Mouse (Mus musculus): ENCODE measurements around the gene Jmjd7. TPM values are rescaled to one million over a fixed set of nuclear protein-coding genes. Genes with fewer than 3 reads are reported as not detected.

The Jmjd7 gene
- polyA plus RNA-seq, 1 experiment from 2014 or later, result 23.3 TPM

- H3K9ac ChIP-seq, result no peak overlapping the region
- H3K27me3 ChIP-seq (ENCODE audit: control insufficient read depth, insufficient read depth, low read length), result no peaks in the 10 kb centered on the region
- ATAC-seq (ENCODE audit: low FRiP score) (no peak), DNase-seq (ENCODE audit: low spot score) (no peak)
- no peaks in the 10 kb centered on the region for H3K9me3 ChIP-seq (ENCODE audit: control insufficient read depth, low read length)
- whole genome bisulfite sequencing, result 63% methylated on average over 10 of the region's 10 CpGs
- no peaks in the 10 kb centered on the region for H3K4me1 ChIP-seq (replicated peaks; ENCODE audit: control insufficient read depth, insufficient read depth, low read length)
- H3K36me3 ChIP-seq (replicated peaks; ENCODE audit: control insufficient read depth, insufficient read depth), result no peaks in the 10 kb centered on the region
- H3K4me3 ChIP-seq (replicated peaks; ENCODE audit: low read length), result no peak overlapping the region
- H3K27ac ChIP-seq, result no peak overlapping the region
- no peak overlapping the region for H3K4me2 ChIP-seq (replicated peaks)
These were observed 22.5 kb downstream of the Jmjd7 start for GRCm38 (mm10) chr2:120049632-120050274.

- ATAC-seq (ENCODE audit: low FRiP score) (no peak), DNase-seq (ENCODE audit: low spot score) (no peak)
- H3K36me3 ChIP-seq (replicated peaks; ENCODE audit: control insufficient read depth, insufficient read depth), result no peaks in the 10 kb centered on the region
- no peaks in the 10 kb centered on the region for H3K9me3 ChIP-seq (ENCODE audit: control insufficient read depth, low read length)
- H3K4me2 ChIP-seq (replicated peaks), result no peak overlapping the region
- no peak overlapping the region for H3K4me3 ChIP-seq (replicated peaks; ENCODE audit: low read length)
- no peaks in the 10 kb centered on the region for H3K27me3 ChIP-seq (ENCODE audit: control insufficient read depth, insufficient read depth, low read length)
- no peaks in the 10 kb centered on the region for H3K4me1 ChIP-seq (replicated peaks; ENCODE audit: control insufficient read depth, insufficient read depth, low read length)
- no peak overlapping the region for H3K27ac ChIP-seq
- 64% methylated on average over 6 of the region's 6 CpGs for WGBS
- H3K9ac ChIP-seq, result no peak overlapping the region
These were observed 24.1 kb downstream of the Jmjd7 start for GRCm38 (mm10) chr2:120051405-120051804.

GRCm38 (mm10) chr2:120054771-120055552, 27.7 kb downstream of the Jmjd7 start:
- no peak for ATAC-seq (ENCODE audit: low FRiP score)
- 89% methylated on average over 12 of the region's 12 CpGs for WGBS
- no peak overlapping the region for H3K4me3 ChIP-seq (replicated peaks; ENCODE audit: low read length)

GRCm38 (mm10) chr2:120055923-120056322, 28.6 kb downstream of the Jmjd7 start:
- DNase-seq (ENCODE audit: low spot score) (no peak), ATAC-seq (ENCODE audit: low FRiP score) (no peak)
- no peaks in the 10 kb centered on the region for H3K36me3 ChIP-seq (replicated peaks; ENCODE audit: control insufficient read depth, insufficient read depth)
- no peaks in the 10 kb centered on the region for H3K9me3 ChIP-seq (ENCODE audit: control insufficient read depth, low read length)
- 86% methylated on average over 10 of the region's 10 CpGs for WGBS
- no peak overlapping the region for H3K4me3 ChIP-seq (replicated peaks; ENCODE audit: low read length)
- no peaks in the 10 kb centered on the region for H3K4me1 ChIP-seq (replicated peaks; ENCODE audit: control insufficient read depth, insufficient read depth, low read length)
- H3K4me2 ChIP-seq (replicated peaks), result no peak overlapping the region
- no peaks in the 10 kb centered on the region for H3K27me3 ChIP-seq (ENCODE audit: control insufficient read depth, insufficient read depth, low read length)
- H3K27ac ChIP-seq, result no peak overlapping the region
- no peak overlapping the region for H3K9ac ChIP-seq

More at GRCm38 (mm10) chr2:120054771-120055552, 27.7 kb downstream of the Jmjd7 start:
- H3K9ac ChIP-seq, result no peak overlapping the region
- H3K27ac ChIP-seq, result no peak overlapping the region
- no peaks in the 10 kb centered on the region for H3K36me3 ChIP-seq (replicated peaks; ENCODE audit: control insufficient read depth, insufficient read depth)
- no peak overlapping the region for H3K4me2 ChIP-seq (replicated peaks)
- no peaks in the 10 kb centered on the region for H3K9me3 ChIP-seq (ENCODE audit: control insufficient read depth, low read length)
- no peaks in the 10 kb centered on the region for H3K27me3 ChIP-seq (ENCODE audit: control insufficient read depth, insufficient read depth, low read length)
- DNase-seq (ENCODE audit: low spot score), result no peak
- H3K4me1 ChIP-seq (replicated peaks; ENCODE audit: control insufficient read depth, insufficient read depth, low read length), result no peaks in the 10 kb centered on the region

GRCm38 (mm10) chr2:120058818-120059217, 31.5 kb downstream of the Jmjd7 start:
- no peaks in the 10 kb centered on the region for H3K9me3 ChIP-seq (ENCODE audit: control insufficient read depth, low read length)
- no peaks in the 10 kb centered on the region for H3K27me3 ChIP-seq (ENCODE audit: control insufficient read depth, insufficient read depth, low read length)
- DNase-seq (ENCODE audit: low spot score) (no peak), ATAC-seq (ENCODE audit: low FRiP score) (no peak)
- H3K9ac ChIP-seq, result no peak overlapping the region
- WGBS, result 89% methylated on average over 4 of the region's 4 CpGs
- no peaks in the 10 kb centered on the region for H3K4me1 ChIP-seq (replicated peaks; ENCODE audit: control insufficient read depth, insufficient read depth, low read length)
- H3K36me3 ChIP-seq (replicated peaks; ENCODE audit: control insufficient read depth, insufficient read depth), result no peaks in the 10 kb centered on the region
- no peak overlapping the region for H3K4me3 ChIP-seq (replicated peaks; ENCODE audit: low read length)
- H3K4me2 ChIP-seq (replicated peaks), result no peak overlapping the region
- no peak overlapping the region for H3K27ac ChIP-seq

GRCm38 (mm10) chr2:120059466-120059865, 32.2 kb downstream of the Jmjd7 start:
- ATAC-seq (ENCODE audit: low FRiP score), result no peak
- no peak for DNase-seq (ENCODE audit: low spot score)
- no peak overlapping the region for H3K27ac ChIP-seq
- no peak overlapping the region for H3K9ac ChIP-seq
- H3K4me3 ChIP-seq (replicated peaks; ENCODE audit: low read length), result no peak overlapping the region
- H3K27me3 ChIP-seq (ENCODE audit: control insufficient read depth, insufficient read depth, low read length), result no peaks in the 10 kb centered on the region
- WGBS, result 89% methylated on average over 3 of the region's 3 CpGs
- H3K4me2 ChIP-seq (replicated peaks), result no peak overlapping the region
- H3K9me3 ChIP-seq (ENCODE audit: control insufficient read depth, low read length), result no peaks in the 10 kb centered on the region
- no peaks in the 10 kb centered on the region for H3K36me3 ChIP-seq (replicated peaks; ENCODE audit: control insufficient read depth, insufficient read depth)
- no peaks in the 10 kb centered on the region for H3K4me1 ChIP-seq (replicated peaks; ENCODE audit: control insufficient read depth, insufficient read depth, low read length)

GRCm38 (mm10) chr2:120060190-120060589, 32.9 kb downstream of the Jmjd7 start:
- no peak for DNase-seq (ENCODE audit: low spot score)
- Histone ChIP-seq H3K36me3 (replicated peaks; ENCODE audit: control insufficient read depth, insufficient read depth) (no peaks in the 10 kb centered on the region), H3K4me2 (replicated peaks) (no peak overlapping the region), H3K9ac (no peak overlapping the region), H3K4me3 (replicated peaks; ENCODE audit: low read length) (no peak overlapping the region), H3K9me3 (ENCODE audit: control insufficient read depth, low read length) (no peaks in the 10 kb centered on the region), H3K27ac (no peak overlapping the region), H3K27me3 (ENCODE audit: control insufficient read depth, insufficient read depth, low read length) (no peaks in the 10 kb centered on the region), H3K4me1 (replicated peaks; ENCODE audit: control insufficient read depth, insufficient read depth, low read length) (no peaks in the 10 kb centered on the region)
- no peak for ATAC-seq (ENCODE audit: low FRiP score)
- WGBS, result 69% methylated on average over 6 of the region's 6 CpGs

- Histone ChIP-seq H3K4me1 (replicated peaks; ENCODE audit: control insufficient read depth, insufficient read depth, low read length) (no peaks in the 10 kb centered on the region), H3K27ac (no peak overlapping the region), H3K27me3 (ENCODE audit: control insufficient read depth, insufficient read depth, low read length) (no peaks in the 10 kb centered on the region), H3K4me2 (replicated peaks) (no peak overlapping the region), H3K4me3 (replicated peaks; ENCODE audit: low read length) (no peak overlapping the region), H3K36me3 (replicated peaks; ENCODE audit: control insufficient read depth, insufficient read depth) (no peaks in the 10 kb centered on the region), H3K9ac (no peak overlapping the region), H3K9me3 (ENCODE audit: control insufficient read depth, low read length) (no peaks in the 10 kb centered on the region)
- DNase-seq (ENCODE audit: low spot score), result no peak
- no peak for ATAC-seq (ENCODE audit: low FRiP score)
- whole genome bisulfite sequencing, result 74% methylated on average over 9 of the region's 9 CpGs
These were observed 33.4 kb downstream of the Jmjd7 start for GRCm38 (mm10) chr2:120060651-120061050.

GRCm38 (mm10) chr2:120062248-120062647, 35.0 kb downstream of the Jmjd7 start:
- Histone ChIP-seq H3K9me3 (ENCODE audit: control insufficient read depth, low read length) (no peaks in the 10 kb centered on the region), H3K4me2 (replicated peaks) (no peak overlapping the region), H3K27ac (no peak overlapping the region), H3K4me1 (replicated peaks; ENCODE audit: control insufficient read depth, insufficient read depth, low read length) (no peaks in the 10 kb centered on the region), H3K27me3 (ENCODE audit: control insufficient read depth, insufficient read depth, low read length) (no peaks in the 10 kb centered on the region), H3K4me3 (replicated peaks; ENCODE audit: low read length) (no peak overlapping the region), H3K36me3 (replicated peaks; ENCODE audit: control insufficient read depth, insufficient read depth) (no peaks in the 10 kb centered on the region), H3K9ac (no peak overlapping the region)
- WGBS, result 80% methylated on average over 8 of the region's 8 CpGs
- ATAC-seq (ENCODE audit: low FRiP score), result no peak
- no peak for DNase-seq (ENCODE audit: low spot score)
